Mouse (Mus musculus): ENCODE data around the gene Castor1.

Gene Castor1

DNA sequence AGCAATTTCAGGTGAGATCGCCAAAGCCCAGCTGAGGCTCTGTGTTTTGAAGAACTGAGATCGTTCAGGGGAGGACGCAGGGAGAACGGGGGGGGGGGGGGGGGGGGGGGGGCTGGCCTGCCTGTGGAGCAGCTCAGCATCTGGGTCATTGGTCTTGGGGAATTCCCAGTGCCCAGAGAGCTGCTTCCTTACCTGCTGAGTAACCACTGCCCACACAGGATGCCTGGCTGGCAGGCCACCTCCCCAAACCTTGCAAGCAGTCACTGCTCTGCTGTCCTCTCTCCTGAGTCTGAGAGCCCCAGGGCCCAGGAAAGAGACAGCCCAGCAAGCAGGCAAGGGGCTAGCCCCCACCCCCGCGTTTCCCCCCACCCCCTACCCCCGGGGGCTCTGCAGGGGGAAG, 44.8 kb downstream of the Castor1 start:
- no peak for DNase-seq (ENCODE audit: low spot score)

DNA sequence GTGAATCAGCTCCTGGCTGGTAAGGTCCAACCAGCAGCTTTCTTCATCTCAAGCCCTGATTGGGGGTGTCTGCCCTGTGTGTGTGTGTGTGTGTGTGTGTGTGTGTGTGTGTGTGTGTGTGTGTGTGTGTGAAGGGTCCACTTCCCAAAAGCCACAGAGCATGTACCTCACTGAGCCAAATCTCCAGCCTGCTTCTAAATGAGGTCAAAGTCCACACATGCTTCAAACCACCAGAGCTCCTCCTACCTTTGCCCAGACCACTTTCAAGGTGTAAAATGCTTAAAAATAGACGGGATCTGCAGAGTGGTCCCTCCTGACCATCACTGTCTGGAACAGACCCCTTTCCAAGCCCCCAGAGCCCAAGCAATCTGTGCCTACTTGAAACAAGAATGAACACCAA, 45.3 kb downstream of the Castor1 start:
- DNase-seq (ENCODE audit: low spot score): no peak

DNA sequence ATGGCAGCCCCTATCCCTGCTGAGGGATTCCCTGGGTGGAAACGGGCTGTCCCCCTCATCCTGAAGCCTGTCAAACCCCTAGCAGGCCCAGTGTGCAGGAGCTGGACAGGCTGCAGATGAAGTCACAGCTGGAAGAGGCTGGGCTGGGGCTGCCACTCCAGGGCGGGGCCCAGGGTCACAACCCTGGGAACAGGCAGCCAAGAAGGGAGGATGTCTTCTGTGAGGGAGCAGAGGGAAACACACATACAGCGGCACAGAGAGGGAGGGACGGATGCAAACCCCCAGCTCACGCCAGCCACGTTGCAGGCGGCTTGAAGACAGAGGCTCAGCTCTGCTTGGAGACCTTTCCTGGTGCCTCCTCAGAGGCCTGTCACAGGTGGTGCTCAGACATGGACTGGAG, 46.0 kb downstream of the Castor1 start:
- DNase-seq (ENCODE audit: low spot score): no peak

DNA sequence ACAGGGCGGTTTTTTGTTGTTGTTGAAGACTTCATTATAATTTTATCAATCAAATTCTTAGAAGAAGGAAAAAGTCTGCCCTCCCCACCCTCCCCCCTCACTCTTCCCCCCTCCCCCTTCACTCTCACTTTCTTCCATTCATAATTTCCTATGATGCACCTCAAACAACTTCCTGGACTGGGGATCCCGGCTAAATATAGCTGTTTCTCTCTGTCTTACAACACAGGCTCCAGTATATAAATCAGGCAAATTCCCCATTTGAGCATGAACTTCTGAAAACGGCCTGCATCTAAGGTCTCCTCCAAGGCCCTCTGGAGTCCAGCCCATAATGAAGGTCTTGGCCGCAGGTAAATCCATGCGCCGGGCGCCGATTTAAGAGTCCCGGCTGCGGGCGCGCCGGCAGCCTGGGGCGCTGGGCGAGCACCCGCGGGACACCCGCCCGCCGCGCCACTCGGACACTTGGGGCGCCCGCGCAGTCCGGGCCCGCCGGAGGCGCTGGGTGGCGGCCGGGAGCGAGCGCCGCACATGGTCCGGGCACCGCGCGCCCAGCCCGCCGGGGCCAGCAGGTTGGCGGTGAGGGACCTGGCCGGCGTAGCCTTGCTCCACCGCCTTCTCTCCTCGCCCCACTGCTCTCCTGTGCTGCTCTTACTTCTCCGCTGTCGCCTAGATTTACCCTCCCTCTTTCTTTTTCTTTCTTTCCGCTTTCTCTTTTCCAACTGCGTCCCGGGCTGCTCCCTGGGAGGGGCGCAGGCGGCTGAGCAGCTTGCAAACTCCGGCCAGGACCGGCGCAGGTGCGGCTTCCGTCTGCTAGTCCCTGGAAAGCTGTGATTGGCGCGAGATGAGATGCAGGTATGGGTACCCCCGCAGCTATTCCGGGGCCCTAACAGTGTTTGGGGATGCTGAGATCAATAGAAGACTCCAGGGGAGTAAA, 48.5 kb downstream of the Castor1 start:
- DNase-seq (ENCODE audit: low spot score): peak; percentile 76

DNA sequence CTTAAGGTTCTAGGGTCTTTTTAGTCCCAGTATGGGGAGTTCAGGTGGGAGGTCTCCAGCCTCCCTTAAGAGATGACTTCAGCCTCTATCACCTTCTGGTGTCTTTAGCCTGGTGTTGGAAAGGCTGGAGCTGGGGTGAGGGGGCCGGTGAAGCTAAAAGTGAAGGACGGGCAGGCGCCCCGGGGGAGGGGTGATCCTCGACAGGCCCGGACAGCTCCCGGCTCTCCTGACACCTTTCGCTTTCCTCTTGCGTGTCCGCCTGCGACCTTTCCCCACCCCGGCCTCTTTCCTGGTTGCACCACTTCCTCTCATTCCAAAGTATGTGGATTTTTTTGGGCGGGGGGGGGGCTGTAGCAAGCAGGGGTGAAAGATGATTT, 49.2 kb downstream of the Castor1 start:
- DNase-seq (ENCODE audit: low spot score): no peak

DNA sequence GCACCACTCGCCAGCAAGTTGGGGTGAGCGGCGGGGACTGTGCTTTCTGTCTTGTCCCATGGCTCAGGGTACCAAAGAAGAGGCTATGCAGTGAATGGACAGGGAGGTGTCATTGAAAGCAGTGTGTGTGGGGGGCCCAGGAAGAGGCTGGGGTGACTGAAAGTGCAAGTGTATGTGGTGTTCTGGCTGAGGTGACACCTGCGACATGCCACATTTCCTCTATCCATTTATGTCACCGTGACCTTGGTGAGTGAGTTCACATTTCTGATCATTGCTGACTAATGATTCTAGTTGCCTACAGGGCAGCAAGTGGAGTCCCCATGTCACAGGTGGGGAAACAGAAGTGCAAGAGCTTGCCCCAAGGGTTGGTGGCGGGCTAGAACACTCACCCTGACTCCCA, 50.5 kb downstream of the Castor1 start:
- no peak for DNase-seq (ENCODE audit: low spot score)

DNA sequence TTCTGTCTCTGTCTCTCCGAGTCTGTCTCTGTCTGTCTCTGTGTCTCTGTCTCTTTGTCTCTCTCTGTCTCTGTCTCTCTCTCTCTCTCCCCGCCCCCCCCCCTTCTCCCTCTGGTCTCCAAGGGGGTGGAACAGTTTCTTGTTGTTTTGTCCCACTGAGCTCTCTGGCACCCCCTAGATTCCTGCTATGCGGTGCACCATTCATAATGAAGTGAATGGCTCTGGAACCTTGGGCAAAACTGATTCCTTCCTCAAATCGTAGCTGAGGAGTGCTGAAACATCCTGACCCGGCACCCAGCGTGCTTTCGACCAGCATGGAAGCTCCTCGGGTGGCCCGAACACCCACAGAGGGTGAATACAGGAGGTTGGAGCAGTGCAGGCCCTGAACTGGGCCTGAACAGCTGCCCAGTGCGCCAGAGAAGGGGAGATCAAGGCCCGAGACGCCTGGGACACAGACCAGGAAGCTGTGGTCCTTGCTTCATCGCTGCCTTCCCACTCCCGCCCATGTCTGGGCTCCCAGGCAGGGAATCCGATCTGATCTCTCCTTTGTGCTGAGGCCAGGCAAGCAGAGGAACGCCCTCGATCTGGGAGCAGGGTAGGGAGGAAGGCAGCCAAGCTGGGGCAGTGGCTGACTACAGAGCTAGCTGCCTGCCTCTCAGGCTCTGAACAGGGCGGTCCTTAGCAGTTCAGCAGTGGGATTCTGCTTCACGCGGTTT, 52.9 kb downstream of the Castor1 start:
- no peak for DNase-seq (ENCODE audit: low spot score)

DNA sequence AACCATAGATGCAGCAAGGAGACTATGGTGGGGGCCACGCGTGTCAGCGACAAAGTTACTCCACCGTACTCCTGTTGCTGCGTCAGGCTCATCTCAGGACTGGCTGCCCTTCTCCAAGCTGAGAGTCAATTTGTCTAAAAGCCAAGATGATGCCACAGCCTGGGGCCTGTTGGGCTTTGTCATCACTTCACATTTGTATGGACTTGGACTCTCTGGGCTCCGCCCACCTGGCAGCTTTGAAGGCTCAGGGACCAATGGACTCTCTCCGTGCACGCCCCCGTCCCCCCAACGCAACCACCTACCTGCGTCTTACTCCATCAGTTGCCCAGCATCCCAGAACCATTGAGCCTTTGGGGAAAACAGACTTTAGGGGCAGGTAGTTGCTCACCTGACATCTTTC, 53.5 kb downstream of the Castor1 start:
- no peak for DNase-seq (ENCODE audit: low spot score)

All from MN1 (cell line).